Mouse (Mus musculus) lung, embryonic 14.5 days (tissue): Measurements from ENCODE around the gene Irf2. TPM values are rescaled to one million over a fixed set of nuclear protein-coding genes. Genes with fewer than 3 reads are reported as not detected.
A peak's percentile ranks its signal among the peaks of the same experiment; 100 is the strongest.

ENCODE experiments used
- ATAC-seq: fragments of 200-750 bp; cut with Nextera tagmentation; 2 replicates; pipeline ENCODE4 v1.8.0; 2017; ENCODE audit warnings: mild to moderate bottlenecking, moderate TSS enrichment, moderate library complexity; ENCODE audit not compliant: insufficient read depth
- DNase-seq: peaks from one replicate; pipeline ENCODE4 v3.0.0-alpha.2; 2015
- H3K27ac ChIP-seq: fragments of 300-500 bp; sonication (generic); 2 replicates; pipeline ENCODE4 v1.5.1; 2014; ENCODE audit warnings: low read depth, mild to moderate bottlenecking, moderate library complexity
- H3K27me3 ChIP-seq: fragments of 300-500 bp; sonication (generic); 2 replicates; pipeline ENCODE4 v1.6.1; 2014; ENCODE audit warnings: low read length, control low read depth; ENCODE audit not compliant: insufficient read depth
- H3K36me3 ChIP-seq: fragments of 300-500 bp; sonication (generic); 2 replicates; pipeline ENCODE4 v1.6.1; 2014; ENCODE audit warnings: control low read depth; ENCODE audit not compliant: insufficient read depth
- H3K4me1 ChIP-seq: fragments of 300-500 bp; sonication (generic); 2 replicates; pipeline ENCODE4 v1.6.1; 2014; ENCODE audit warnings: antibody characterized with exemption, control low read depth; ENCODE audit not compliant: insufficient read depth
- H3K4me2 ChIP-seq: fragments of 300-500 bp; sonication (generic); 2 replicates; pipeline ENCODE4 v1.6.1; 2014; ENCODE audit warnings: mild to moderate bottlenecking
- H3K4me3 ChIP-seq: fragments of 300-500 bp; sonication (generic); 2 replicates; pipeline ENCODE4 v1.5.1; 2014; ENCODE audit warnings: low read depth, low read length
- H3K9ac ChIP-seq: fragments of 300-500 bp; sonication (generic); 2 replicates; pipeline ENCODE4 v1.6.1; 2014
- H3K9me3 ChIP-seq: fragments of 300-500 bp; sonication (generic); 2 replicates; pipeline ENCODE4 v1.6.1; 2016; ENCODE audit warnings: low read depth, low read length, control low read depth
- CTCF ChIP-seq: IDR thresholded peaks from 2 replicates; pipeline ENCODE4 v1.5.1; 2016; ENCODE audit warnings: antibody characterized with exemption, low read depth
- WGBS: fragments of 180-500 bp; shearing (Covaris S2); extraction: QIAGEN DNeasy Blood & Tissue Kit; methylation state at CpG from one replicate; pipeline ENCODE4 v1.1.7; 2014; 5-methylcytosine and 5-hydroxymethylcytosine counted together
- polyA plus RNA-seq: library from polyadenylated mRNA; unstranded; fragments of >200 nt; fragmentation: Nextera tagmentation; extraction: Ambion mirVana; gene quantifications from 2 replicates; pipeline ENCODE4 v1.2.1, GENCODE M21; 2014

The Irf2 gene
- 16.8 and 23.7 TPM in 2 replicates for polyA plus RNA-seq

DNA sequence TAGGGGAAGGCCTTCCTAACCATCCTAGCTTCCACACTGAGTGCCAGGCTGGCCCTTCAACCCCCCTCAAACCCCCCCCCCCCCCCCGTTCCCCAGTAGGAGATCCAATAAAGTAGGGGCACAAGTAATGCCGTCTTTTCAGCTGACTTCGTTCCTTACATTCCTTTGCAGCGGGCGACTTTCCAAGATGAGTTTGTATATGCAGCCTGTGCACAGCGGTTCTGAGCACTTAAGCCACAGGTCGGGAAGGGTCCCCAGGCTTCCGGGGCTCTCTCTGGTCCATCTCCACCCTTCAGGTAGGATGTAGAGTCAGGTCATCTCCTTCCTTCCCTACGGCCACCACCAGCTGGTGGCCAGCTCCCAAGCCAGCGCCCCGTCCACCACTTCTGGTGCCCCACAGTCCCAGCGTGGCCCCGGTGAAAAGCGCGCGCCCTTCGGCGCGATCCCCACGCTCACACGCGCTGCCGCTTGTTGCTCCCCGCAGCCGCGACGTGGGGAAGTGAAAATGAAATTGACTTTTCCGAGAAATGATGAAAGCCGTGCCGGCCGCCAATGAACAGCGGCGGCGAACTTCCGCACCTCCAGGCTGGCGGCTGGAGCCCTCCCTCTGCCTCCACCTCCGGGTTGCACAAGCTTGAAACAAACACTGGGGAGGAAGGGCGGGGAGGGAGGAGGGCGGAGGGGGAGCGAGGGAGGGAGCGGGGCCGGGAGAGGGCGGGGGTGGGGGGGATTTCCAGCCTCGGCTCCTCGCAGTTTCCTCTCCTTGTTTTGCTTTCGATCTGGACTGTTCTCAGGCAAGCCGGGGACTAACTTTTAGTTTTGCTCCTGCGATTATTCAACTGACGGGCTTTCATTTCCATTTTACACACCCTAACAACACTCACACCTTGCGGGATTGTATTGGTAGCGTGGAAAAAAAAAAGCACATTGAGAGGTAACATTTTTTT is at the start of gene Irf2:
TSS of gene Irf2 (plus strand) at position 730 of the 947 bp plus-strand sequence.
- under 1% methylated on average over 48 of the region's 51 CpGs for WGBS
- peak; percentile 6; the same call in 1 of the 2 replicates for TF ChIP-seq CTCF
- peak within 1 kb of the TSS; percentile 94 for H3K4me3 ChIP-seq
- H3K36me3 ChIP-seq: no peaks in the 10 kb centered on the region
- peak; percentile 84 for ATAC-seq
- H3K9ac ChIP-seq: peak within 1 kb of the TSS; percentile 97
- no peaks in the 10 kb centered on the region; the same call in 1 of the 2 replicates for H3K9me3 ChIP-seq
- no peaks in the 10 kb centered on the region for H3K27me3 ChIP-seq
- peaks cover 13% of the 10 kb centered on the region; the same call in 1 of the 2 replicates for H3K4me1 ChIP-seq
- peak; percentile 91 for DNase-seq
- H3K4me2 ChIP-seq: peak within 1 kb of the TSS; percentile 83
- peak within 1 kb of the TSS; percentile 92 for H3K27ac ChIP-seq

DNA sequence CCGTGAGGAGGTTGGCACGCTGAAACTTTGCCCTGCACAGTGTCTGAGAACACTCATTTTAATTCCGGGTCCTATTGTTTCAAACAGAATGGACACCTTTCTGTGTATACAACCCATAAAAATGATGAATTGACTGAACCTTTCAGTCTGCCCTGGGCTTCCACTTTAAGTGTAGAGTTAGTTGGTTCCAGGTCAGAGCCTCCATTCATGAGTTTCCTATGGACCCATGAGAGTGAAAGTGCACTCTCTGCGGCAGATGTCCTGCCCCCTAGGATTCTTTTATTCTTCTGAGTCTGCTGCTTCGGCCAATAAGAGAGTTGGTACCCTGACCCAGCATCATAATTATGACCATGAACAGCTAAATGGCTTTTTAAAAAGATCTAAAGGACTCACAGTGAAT is 49.4 kb upstream of the Irf2 start:
- Histone ChIP-seq H3K27ac (no peak overlapping the region), H3K9me3 (no peaks in the 10 kb centered on the region), H3K9ac (no peak overlapping the region), H3K4me2 (no peak overlapping the region), H3K36me3 (no peaks in the 10 kb centered on the region), H3K4me1 (no peaks in the 10 kb centered on the region), H3K4me3 (no peak overlapping the region), H3K27me3 (no peaks in the 10 kb centered on the region)
- ATAC-seq: no peak
- 73% methylated on average over 5 of the region's 5 CpGs for WGBS
- no peak for DNase-seq
- no peak for TF ChIP-seq CTCF

DNA sequence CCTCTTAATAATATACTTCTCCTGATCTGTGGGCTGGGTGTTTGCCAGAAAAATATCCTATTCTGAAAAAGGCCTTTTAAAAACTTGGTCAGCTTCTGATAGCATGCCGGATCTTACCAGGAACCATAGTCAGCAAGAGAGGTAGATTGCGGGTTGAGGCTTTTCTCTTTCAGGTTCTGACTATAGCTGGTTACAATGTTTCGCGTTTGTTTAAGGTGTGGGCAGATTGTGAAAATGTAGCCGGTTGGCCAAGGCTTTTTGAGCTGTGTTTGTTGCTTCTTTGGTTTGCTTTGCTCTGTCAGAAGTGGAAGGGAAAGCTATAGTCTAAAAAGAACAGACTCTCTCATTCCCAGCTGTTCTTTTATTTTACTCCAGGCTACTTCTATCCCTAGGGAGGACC is 49.0 kb upstream of the Irf2 start:
- no peaks in the 10 kb centered on the region for H3K36me3 ChIP-seq
- H3K4me2 ChIP-seq: no peak overlapping the region
- 77% methylated on average over 5 of the region's 5 CpGs for WGBS
- H3K4me3 ChIP-seq: no peak overlapping the region
- H3K4me1 ChIP-seq: no peaks in the 10 kb centered on the region
- no peak for TF ChIP-seq CTCF
- ATAC-seq (no peak), DNase-seq (no peak)
- no peak overlapping the region for H3K27ac ChIP-seq
- H3K9me3 ChIP-seq: no peaks in the 10 kb centered on the region
- H3K27me3 ChIP-seq: no peaks in the 10 kb centered on the region
- no peak overlapping the region for H3K9ac ChIP-seq

DNA sequence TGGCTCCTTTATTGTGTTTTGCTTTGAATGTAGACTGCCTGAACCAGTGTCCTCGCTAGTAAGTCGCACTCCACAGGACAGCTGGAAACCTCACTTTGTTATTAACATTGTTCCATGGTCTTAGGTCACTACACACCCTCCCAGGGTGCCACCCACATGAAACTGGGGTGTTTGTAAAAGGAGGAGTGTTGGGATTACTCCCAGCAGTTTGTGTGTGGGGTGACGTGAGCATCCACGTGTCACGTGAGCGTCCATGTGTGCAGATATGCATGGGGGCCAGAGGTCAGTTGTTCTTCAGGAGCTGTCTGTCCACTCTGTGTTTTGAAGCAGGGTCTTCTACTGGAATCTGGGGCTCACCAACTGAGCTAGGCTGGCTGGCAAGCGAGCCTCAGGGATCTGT is 48.2 kb upstream of the Irf2 start:
- H3K9me3 ChIP-seq: no peaks in the 10 kb centered on the region
- no peak for DNase-seq
- ATAC-seq: no peak
- H3K27me3 ChIP-seq: no peaks in the 10 kb centered on the region
- no peak overlapping the region for H3K4me2 ChIP-seq
- no peaks in the 10 kb centered on the region for H3K36me3 ChIP-seq
- TF ChIP-seq CTCF: no peak
- 64% methylated on average over 7 of the region's 7 CpGs for WGBS
- H3K27ac ChIP-seq: no peak overlapping the region
- H3K9ac ChIP-seq: no peak overlapping the region
- 0 out of 2 replicates have a peak, but pooled peaks cover 1% of the 10 kb centered on the region for H3K4me1 ChIP-seq
- no peak overlapping the region for H3K4me3 ChIP-seq

DNA sequence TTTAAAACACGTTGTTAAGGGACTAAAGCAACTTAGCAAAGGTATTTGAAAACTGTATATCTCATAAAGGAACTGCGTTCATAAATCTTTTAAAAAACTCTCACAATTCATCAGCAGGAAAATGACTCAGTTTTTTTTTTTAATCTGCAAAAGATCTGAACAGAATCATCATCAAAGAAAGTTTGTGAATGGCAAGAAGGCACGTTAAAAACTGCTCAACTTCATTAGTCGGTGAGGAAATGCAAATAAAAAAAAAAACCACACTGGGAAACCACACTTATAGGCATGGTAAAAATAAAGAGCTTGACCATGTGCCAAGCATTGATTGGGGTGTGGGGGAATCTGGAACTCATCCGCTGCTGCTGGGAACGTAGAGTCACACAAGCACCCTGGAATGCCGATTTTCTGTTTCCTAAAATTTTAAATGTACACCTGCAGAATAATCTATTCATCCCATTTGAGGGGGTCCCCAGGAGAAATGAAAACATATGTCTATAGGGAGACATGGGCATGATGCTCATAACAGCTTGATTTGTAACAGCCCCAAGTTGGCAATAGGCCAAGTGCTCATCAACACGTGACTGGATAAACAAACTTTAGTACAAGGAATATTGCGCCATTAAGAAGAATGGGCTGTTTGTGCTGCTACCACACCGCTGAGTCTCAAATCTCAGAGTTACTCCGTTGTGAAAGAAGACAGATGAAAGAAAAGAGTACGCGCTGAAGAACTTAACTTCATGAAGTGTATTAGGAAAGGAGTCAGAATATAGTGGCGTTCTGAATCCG is 43.1 kb upstream of the Irf2 start:
- WGBS: 40% methylated on average over 15 of the region's 15 CpGs
- no peak for ATAC-seq
- Histone ChIP-seq H3K4me3 (no peak overlapping the region), H3K27ac (no peak overlapping the region), H3K36me3 (no peaks in the 10 kb centered on the region), H3K27me3 (no peaks in the 10 kb centered on the region), H3K9me3 (no peaks in the 10 kb centered on the region), H3K4me1 (0 out of 2 replicates have a peak, but pooled peaks cover 5% of the 10 kb centered on the region), H3K9ac (no peak overlapping the region), H3K4me2 (no peak overlapping the region)
- peak; percentile 77 for DNase-seq
- no peak for TF ChIP-seq CTCF

DNA sequence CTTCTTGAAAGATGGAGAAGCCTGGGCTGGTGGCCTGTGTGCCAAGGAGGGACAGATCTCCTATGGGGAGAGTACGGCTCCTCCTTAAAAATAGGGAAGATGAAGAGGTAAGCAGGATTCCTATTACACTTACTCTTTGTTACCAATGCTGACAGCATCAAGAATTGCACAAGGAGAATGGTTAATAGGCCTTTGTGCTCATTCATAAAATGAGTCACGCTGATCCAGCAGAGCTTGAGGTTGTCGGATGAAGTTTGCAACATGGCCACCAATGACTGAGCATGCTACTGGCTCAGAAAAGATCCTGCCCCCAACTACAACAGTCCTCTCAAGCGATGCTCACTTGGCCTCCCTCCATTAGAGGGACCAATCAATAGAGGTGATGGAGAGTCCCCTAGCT is 42.0 kb upstream of the Irf2 start:
- H3K4me3 ChIP-seq: no peak overlapping the region
- ATAC-seq (no peak), DNase-seq (no peak)
- H3K4me2 ChIP-seq: no peak overlapping the region
- H3K27me3 ChIP-seq: no peaks in the 10 kb centered on the region
- H3K9me3 ChIP-seq: no peaks in the 10 kb centered on the region
- no peaks in the 10 kb centered on the region for H3K36me3 ChIP-seq
- TF ChIP-seq CTCF: no peak
- 88% methylated on average over 4 of the region's 4 CpGs for WGBS
- no peak overlapping the region for H3K9ac ChIP-seq
- no peak overlapping the region for H3K27ac ChIP-seq
- H3K4me1 ChIP-seq: 0 out of 2 replicates have a peak, but pooled peaks cover 5% of the 10 kb centered on the region

DNA sequence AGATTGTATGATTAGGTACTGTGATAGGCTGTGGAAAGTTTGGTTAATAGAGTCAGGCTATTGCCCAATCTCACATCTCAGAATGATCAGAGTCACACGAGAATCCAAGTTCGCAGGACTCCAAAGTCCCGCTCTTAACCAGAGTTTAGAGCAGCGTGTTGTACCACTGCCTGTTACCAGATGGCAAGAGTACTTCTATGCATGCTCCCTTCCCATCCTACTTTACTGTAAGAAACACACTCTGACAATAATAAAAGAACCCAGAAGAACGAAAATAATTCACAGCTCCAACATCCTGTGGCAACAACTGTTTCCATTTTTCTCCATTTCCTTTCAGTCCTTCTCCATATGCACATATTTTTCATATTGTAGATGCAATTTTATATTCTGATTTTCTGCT is 41.4 kb upstream of the Irf2 start:
- DNase-seq: no peak
- no peak for TF ChIP-seq CTCF
- Histone ChIP-seq H3K36me3 (no peaks in the 10 kb centered on the region), H3K4me1 (0 out of 2 replicates have a peak, but pooled peaks cover 5% of the 10 kb centered on the region), H3K4me2 (no peak overlapping the region), H3K4me3 (no peak overlapping the region), H3K27ac (no peak overlapping the region), H3K9ac (no peak overlapping the region), H3K9me3 (no peaks in the 10 kb centered on the region), H3K27me3 (no peaks in the 10 kb centered on the region)
- WGBS: 89% methylated on average over 5 of the region's 5 CpGs
- no peak for ATAC-seq
